Mouse (Mus musculus): ENCODE measurements around the gene Abcd4.

The Abcd4 gene

DNA sequence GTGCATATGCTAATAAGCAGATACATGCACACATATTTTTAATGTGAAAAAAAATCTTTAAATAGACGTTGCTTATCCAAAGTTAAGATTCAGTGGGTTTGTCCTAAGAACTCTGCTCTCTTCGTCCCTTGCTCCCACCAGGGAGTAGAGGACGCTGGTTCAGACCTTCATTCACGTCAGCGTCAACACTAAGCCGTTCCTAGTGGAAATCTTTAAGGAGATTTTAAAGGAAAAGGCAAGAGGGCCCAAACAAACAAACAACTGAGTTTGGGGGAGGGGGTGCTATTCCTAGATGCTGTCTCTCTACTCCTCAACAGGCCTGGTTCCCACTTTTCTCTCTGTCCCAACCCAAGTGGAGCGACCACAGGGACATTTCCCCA, 44.9 kb downstream of the Abcd4 start:
- DNase-seq (ENCODE audit: low read depth, low spot score), result no peak

DNA sequence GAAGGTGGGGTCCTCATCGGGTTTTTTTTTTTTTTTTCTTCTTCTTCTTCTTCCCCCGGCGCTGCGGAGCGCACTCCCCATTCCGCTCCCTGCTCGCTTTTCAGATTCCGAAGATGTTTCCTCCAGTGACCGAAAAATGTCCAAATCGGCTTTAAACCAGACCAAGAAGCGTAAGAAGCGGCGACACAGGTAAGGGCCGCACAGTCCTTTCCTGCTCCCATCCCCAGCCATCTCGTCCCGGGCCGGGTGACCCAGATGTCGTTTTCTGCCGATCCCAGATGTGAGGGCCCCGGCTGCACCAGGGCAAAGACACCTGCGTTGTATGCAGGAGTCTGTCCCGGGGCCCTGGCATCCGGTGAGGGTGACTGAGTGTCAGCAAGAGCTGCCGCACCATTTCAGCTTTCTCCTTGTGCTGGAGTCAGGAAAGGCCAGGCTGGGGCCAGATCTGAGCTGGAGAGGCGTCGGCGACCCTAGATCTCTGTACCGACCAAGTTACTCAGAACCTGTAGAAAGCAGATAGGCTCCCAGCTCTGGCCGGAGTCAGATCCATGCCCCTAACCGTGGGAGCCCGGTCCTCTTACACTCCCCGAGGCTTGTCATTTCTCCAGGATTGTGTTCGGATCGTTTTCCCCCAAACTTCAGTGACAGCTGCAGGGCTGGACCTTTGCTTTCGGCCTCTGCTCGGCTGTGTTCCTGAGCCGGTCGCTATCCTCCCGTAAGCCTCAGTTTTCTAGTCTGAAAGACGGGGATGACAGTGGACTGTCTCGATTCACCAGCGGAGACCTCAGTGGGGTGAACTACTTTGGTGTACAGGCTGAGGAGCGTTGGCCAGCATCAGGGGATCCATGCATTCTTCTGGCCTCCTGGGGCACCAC, 45.5 kb downstream of the Abcd4 start:
- no peak for DNase-seq (ENCODE audit: low read depth, low spot score)

DNA sequence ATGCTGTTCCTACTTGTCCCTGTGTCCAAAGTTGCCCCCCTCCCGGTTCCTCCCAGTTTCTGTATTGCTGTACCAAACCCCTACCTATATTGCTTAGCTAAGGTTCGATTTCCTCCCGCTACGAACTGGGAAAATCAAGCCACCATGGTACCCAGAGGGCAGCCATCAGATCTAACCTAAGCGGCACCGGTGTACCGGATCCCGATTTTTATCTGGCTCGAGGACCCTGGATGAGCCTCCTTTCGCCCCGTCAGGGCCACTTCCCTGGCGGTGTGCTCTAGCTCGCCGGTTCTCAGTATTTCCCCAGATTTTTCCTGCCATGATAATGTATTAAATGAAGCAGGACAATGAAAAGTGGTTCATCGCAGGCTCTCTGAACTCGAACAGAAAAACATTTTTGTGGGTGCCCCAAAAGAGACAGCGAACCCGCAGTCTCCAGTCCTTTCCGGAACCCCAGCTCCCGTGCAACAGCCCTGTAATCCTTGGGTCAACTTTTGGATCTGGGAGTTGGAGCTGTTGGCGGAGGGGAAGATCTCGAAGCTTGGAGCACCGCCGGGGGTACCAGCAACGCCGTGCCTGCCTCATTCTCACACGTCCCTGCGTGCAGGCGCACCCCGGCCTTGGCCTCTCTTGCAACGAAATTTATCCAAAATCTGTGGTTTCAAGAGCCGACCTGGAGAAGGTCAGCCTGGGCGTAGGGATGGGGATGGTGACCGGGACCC, 46.4 kb downstream of the Abcd4 start:
- DNase-seq (ENCODE audit: low read depth, low spot score), result no peak

DNA sequence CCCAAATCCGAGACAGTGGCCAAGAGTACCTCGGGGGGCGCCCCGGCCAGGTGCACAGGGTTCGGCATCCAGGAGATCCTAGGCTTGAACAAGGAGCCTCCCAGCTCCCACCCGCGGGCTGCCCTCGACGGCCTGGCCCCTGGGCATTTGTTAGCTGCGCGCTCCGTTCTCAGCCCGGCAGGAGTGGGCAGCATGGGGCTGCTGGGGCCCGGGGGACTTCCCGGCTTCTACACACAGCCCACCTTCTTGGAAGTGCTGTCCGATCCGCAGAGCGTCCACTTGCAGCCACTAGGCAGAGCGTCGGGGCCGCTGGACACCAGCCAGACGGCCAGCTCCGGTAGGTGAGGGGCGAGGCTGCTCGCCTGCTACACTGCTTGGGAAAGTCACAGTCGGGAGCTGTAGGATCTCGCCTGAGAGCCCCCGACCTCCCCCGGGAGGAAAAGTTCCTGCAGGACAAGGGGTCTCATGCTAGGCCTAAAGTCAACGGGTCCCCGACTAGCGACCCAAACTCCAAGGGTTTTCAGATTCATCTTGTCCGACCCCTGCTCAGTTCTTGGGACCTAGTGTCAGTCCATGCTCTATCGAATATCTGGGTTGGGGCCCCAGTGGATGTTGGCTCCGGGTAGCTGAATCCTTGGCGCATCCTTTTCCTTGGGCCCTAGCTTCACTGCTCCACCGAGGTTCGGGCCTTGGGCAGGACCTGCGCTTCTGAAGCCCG, 47.1 kb downstream of the Abcd4 start:
- no peak for DNase-seq (ENCODE audit: low read depth, low spot score)

DNA sequence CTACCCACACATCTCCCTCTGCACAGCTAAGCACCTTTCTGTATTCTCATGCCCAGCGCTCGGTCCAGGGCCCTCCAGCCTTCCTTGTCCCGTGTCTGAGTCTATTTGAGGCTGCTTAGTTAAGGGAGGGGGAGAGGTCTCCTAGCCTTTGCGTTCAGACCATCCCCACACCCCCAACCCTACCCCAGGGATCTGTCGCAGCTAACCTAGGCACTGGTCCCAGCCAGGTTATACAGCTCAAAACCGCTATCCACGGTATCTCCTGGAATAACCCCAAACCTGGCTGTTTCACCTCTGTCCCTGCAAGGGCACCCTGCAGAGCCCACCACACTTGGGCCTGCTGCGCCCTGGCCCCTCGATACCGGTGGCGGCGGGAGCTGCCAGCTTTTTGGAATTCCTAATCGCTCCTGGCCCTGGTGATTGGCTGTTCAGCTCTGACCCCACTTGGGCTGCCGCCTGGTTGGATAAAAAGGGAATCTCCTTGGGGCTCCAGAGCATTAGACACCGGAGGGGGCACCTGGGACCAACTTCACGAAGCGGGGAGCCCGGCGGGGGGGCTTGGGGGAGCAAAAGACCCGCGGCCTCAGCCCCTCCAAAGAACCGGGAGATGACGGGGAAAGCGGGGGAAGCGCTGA, 47.8 kb downstream of the Abcd4 start, which contains the start of gene Vsx2:
Gene Vsx2 (plus strand): TSS at position 427 of the 635 bp plus-strand sequence.
- no peak for DNase-seq (ENCODE audit: low read depth, low spot score)

DNA sequence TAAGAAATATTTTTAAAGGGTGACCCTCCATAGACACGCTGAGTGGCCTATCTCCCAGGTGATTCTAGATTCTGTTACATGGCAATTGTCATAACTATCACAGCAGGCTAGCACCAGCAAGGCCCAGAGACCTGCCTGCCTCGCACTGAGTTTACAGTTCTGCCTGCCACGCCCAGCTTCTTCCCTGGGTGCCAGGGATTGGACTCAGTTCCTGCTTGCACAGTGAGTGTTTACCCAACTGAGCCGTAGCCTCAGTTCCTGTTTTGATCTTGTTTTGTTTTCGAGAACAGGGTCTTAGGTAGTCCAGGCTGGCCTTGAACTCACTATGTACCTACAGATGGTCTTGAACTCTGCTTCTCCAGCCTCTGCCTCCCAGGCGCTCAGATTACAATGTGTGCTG, 49.6 kb downstream of the Abcd4 start:
- DNase-seq (ENCODE audit: low read depth, low spot score), result no peak

DNA sequence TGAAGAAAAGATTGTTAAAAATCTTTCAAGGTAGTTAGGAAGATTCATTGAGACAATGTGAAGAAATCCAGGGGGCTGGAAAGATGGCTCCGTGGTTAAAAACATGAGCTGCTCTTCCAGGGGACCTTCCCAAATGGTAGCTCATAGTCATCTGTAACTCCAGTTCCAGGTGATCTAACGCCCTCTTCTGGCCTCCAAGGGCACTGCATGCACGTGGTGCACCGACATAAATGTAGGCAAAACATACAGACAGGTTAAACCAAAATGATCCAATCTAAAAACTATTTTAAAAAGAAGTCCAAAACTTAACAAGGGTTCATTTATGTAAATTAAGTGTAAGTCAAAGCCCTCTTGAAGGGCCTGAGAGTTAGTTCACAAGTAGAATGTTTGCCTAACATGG, 54.7 kb downstream of the Abcd4 start:
- DNase-seq (ENCODE audit: low read depth, low spot score), result no peak

DNA sequence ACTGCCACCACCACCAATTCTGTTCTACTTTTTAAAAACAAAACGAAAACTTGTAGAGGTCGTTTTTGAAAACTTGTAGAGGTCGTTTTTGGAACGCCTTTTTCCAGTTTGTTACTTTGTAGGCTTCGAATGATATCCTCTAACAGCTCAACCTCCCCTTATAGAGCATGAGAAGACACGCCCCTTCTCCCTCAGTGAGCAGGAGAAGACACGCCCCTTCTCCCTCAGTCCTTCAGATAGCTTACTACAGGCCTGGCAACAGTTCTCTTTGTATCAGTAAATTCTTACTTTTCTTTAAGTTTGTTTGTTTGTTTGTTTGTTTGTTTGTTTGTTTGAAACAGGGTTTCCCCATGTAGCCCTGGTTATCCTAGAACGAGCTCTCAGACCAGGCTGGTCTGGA, 62.0 kb downstream of the Abcd4 start:
- DNase-seq (ENCODE audit: low read depth, low spot score), result no peak
